Mouse (Mus musculus) brain, embryonic 14.5 days (tissue): ENCODE measurements around the gene Ibtk.

Experiments used
- CTCF ChIP-seq: fragments of 200-500 bp; IDR thresholded peaks from 2 replicates; pipeline ENCODE4 v1.5.1; 2012; ENCODE audit warnings: inconsistent platforms, mild to moderate bottlenecking, moderate library complexity, borderline replicate concordance; ENCODE audit not compliant: insufficient read depth, insufficient read length; ENCODE audit errors: extremely low read depth
- POLR2A ChIP-seq: fragments of 200-500 bp; IDR thresholded peaks from 2 replicates; pipeline ENCODE4 v1.6.1; 2012; ENCODE audit warnings: mild to moderate bottlenecking, inconsistent platforms, borderline replicate concordance; ENCODE audit not compliant: poor library complexity, insufficient read depth, insufficient read length, severe bottlenecking; ENCODE audit errors: extremely low read depth

DNA sequence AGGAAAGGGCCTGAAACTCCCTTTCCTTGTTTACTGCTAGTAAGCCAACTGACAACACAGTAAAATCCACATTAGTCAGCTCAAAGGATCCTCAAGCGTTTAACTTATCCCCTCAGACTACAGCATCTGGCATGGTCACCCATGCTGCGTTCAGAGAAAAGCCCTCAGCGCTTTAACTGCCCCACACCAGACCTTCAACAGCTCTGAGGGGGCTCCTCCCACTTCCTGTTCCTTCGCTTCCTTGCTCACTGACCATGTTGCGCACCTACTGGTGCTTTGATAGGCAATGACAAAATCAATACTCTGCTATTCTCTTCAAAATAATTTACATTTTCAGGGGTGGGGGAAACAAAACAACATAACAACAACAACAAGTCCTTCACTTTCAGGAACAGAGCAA is 47.2 kb downstream of the Ibtk start:
- TF ChIP-seq CTCF, result no peak
- no peak for TF ChIP-seq POLR2A
